Mouse (Mus musculus): ENCODE results near the gene Ccdc24.

GRCm38 (mm10) chr4:117891738-117892161 lies 19.4 kb upstream of the Ccdc24 start, which contains the start of gene Dph2:
- TF ChIP-seq POLR2A (IDR thresholded peaks at IDR 0.05; ENCODE audit: extremely low read depth, insufficient read depth, low read length) (no peak), CTCF (IDR thresholded peaks at IDR 0.05; ENCODE audit: low read depth, low read length) (no peak)
